Mouse (Mus musculus) limb, embryonic 12.5 days (tissue): ENCODE data around the gene Armc2. TPM values are rescaled to one million over a fixed set of nuclear protein-coding genes. Genes with fewer than 3 reads are reported as not detected.

Experiments used
- ATAC-seq: fragments of 200-750 bp; cut with Nextera tagmentation; 2 replicates; pipeline ENCODE4 v1.8.0; 2017; ENCODE audit warnings: low read depth, moderate TSS enrichment; ENCODE audit not compliant: insufficient number of reproducible peaks, insufficient read depth, low FRiP score, low TSS enrichment
- H3K27ac ChIP-seq: fragments of 300-500 bp; sonication (generic); 2 replicates; pipeline ENCODE4 v1.5.1; 2016; ENCODE audit warnings: mild to moderate bottlenecking, moderate library complexity
- H3K27me3 ChIP-seq: fragments of 300-500 bp; sonication (generic); 2 replicates; pipeline ENCODE4 v1.6.1; 2016; ENCODE audit warnings: mild to moderate bottlenecking, moderate library complexity
- H3K36me3 ChIP-seq: fragments of 300-500 bp; sonication (generic); 2 replicates; pipeline ENCODE4 v1.6.1; 2016; ENCODE audit warnings: mild to moderate bottlenecking, moderate library complexity
- H3K4me1 ChIP-seq: fragments of 300-500 bp; sonication (generic); replicated peaks from 2 replicates; pipeline ENCODE4 v1.6.1; 2016
- H3K4me2 ChIP-seq: fragments of 300-500 bp; sonication (generic); 2 replicates; pipeline ENCODE4 v1.6.1; 2016; ENCODE audit warnings: mild to moderate bottlenecking, moderate library complexity
- H3K4me3 ChIP-seq: fragments of 300-500 bp; sonication (generic); replicated peaks from 2 replicates; pipeline ENCODE4 v1.5.1; 2016; ENCODE audit warnings: mild to moderate bottlenecking
- H3K9ac ChIP-seq: fragments of 300-500 bp; sonication (generic); replicated peaks from 2 replicates; pipeline ENCODE4 v1.6.1; 2016; ENCODE audit warnings: mild to moderate bottlenecking, moderate library complexity
- H3K9me3 ChIP-seq: fragments of 300-500 bp; sonication (generic); 2 replicates; pipeline ENCODE4 v1.6.1; 2016; ENCODE audit warnings: mild to moderate bottlenecking, moderate library complexity
- WGBS: fragments of 180-500 bp; shearing (Covaris S2); methylation state at CpG from one replicate; pipeline ENCODE4 v1.1.7; 2016; 5-methylcytosine and 5-hydroxymethylcytosine counted together
- polyA plus RNA-seq: library from polyadenylated mRNA; unstranded; fragments of >200 nt; fragmentation: Nextera tagmentation; extraction: Ambion mirVana; gene quantifications from 2 replicates; pipeline ENCODE4 v1.2.1, GENCODE M21; 2016

Armc2 gene
- polyA plus RNA-seq, 1 experiment from 2014 or later = 6.1 TPM

GRCm38 (mm10) chr10:42014086-42014485 is 4.2 kb downstream of the Armc2 start:
- Histone ChIP-seq H3K27me3 (peaks cover 18% of the 10 kb centered on the region), H3K9ac (no peak overlapping the region), H3K9me3 (no peaks in the 10 kb centered on the region), H3K4me2 (no peak overlapping the region), H3K27ac (peak overlapping the region; percentile 66), H3K36me3 (no peaks in the 10 kb centered on the region), H3K4me1 (peaks cover 17% of the 10 kb centered on the region), H3K4me3 (no peak overlapping the region)
- no peak for ATAC-seq
- WGBS = 39% methylated on average over 5 of the region's 5 CpGs

DNA sequence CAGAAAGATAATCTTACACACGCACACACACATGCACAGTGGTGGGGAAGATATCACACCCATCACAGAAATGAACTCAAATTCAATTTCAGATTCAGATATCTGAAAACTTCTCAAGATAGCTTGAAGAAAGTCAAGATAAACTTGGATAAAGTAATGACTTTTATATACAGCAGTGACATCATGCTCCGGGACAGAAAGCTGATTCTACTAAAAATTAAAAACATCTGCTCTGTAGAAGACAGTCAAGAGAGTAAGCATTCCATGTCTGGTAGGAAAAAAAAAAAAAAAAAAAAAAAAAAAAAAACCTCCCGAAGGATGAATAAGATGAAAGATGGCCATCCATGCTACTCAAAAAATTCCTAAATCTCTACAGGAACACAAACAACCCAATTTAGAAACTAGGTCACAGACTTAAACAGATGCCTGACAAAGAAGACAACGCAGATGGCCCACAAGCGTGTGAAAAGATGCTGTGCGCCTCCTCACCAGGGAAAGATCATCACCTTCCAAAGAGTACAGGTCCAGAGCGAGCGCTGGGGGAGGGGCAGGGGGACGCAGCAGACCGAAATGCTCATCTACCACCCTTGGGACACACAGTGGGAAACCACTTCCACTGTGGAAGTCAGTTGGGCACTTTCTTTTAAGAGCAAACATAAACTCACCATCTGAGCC is 7.3 kb downstream of the Armc2 start:
- Histone ChIP-seq H3K4me3 (no peak overlapping the region), H3K27me3 (peaks cover 4% of the 10 kb centered on the region; the same call in 1 of the 2 replicates), H3K4me2 (no peak overlapping the region), H3K4me1 (peaks cover 10% of the 10 kb centered on the region), H3K36me3 (no peaks in the 10 kb centered on the region), H3K9ac (no peak overlapping the region), H3K27ac (no peak overlapping the region), H3K9me3 (no peaks in the 10 kb centered on the region)
- no peak for ATAC-seq
- 76% methylated on average over 10 of the region's 10 CpGs for WGBS

DNA sequence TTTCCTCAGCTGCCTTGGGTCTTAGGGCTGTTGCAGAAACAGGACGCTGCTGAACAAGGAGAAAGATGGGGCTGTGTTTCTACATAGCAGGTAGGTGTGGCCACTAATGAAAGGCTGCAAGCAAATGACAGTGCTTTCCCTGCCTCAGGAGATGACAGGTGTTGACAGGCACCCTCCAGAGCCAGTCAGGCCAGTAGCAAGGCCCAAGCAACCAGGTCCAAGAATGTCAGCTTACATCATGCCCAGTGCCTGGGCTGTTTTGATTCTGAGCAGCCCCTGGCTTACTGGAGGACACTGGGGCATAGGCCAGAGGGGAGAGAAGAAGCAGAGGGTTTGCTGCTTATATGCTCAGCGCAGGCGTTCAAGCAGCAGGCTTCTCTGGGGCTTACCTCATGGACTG is 13.0 kb downstream of the Armc2 start:
- no peaks in the 10 kb centered on the region for H3K9me3 ChIP-seq
- 0 out of 2 replicates have a peak, but pooled peaks cover 7% of the 10 kb centered on the region for H3K4me1 ChIP-seq
- no peak overlapping the region for H3K4me2 ChIP-seq
- no peak overlapping the region for H3K9ac ChIP-seq
- H3K36me3 ChIP-seq = no peaks in the 10 kb centered on the region
- ATAC-seq = no peak
- no peak overlapping the region for H3K4me3 ChIP-seq
- H3K27ac ChIP-seq = no peak overlapping the region
- WGBS = 75% methylated on average over 3 of the region's 3 CpGs
- no peaks in the 10 kb centered on the region for H3K27me3 ChIP-seq

DNA sequence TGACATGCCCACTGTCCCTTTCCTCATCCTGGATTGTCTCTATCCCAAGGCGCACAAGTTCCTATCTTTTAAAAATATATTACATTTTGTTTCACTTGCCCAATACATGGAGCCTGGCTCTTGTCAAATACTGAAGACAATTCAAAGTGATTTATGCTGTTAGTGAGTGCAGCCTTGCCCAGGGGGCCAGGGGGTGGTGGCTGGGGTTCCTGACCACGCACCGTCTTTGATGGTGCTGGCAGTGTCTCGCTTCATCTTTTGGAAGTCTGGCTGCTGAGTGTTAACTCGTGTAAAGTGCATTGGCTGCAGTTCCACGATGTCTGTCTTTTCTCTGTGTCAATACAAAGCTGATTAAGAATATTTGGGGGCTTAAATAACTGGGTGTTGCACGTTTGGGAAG is 13.6 kb downstream of the Armc2 start:
- no peaks in the 10 kb centered on the region for H3K27me3 ChIP-seq
- 56% methylated on average over 7 of the region's 7 CpGs for WGBS
- H3K4me3 ChIP-seq = no peak overlapping the region
- H3K9me3 ChIP-seq = no peaks in the 10 kb centered on the region
- 0 out of 2 replicates have a peak, but pooled peaks cover 7% of the 10 kb centered on the region for H3K4me1 ChIP-seq
- H3K27ac ChIP-seq = no peak overlapping the region
- H3K36me3 ChIP-seq = no peaks in the 10 kb centered on the region
- H3K4me2 ChIP-seq = no peak overlapping the region
- no peak overlapping the region for H3K9ac ChIP-seq
- ATAC-seq = no peak

DNA sequence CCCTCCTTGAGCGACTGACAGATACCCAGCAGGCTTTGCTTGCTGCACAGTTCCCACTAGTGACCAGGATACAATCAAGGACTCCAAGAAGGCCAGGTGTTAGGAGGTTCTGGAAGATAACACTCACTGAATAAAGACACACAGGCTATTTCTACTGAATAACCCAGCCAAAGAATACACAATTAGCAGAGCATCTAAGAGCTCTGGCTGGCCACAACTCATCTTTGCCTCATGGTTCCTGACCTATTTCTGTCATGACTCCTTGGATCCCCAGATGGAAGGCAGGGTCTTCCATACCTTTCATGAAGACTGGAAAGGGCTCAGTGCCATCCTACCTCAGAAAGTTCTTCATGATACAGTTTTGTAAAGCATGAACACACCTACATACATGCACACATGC is 14.2 kb downstream of the Armc2 start:
- Histone ChIP-seq H3K36me3 (no peaks in the 10 kb centered on the region), H3K4me1 (0 out of 2 replicates have a peak, but pooled peaks cover 7% of the 10 kb centered on the region), H3K4me3 (no peak overlapping the region), H3K4me2 (no peak overlapping the region), H3K27ac (no peak overlapping the region), H3K27me3 (no peaks in the 10 kb centered on the region), H3K9ac (no peak overlapping the region), H3K9me3 (no peaks in the 10 kb centered on the region)
- ATAC-seq = no peak
- WGBS = 86% methylated on average over 1 of the region's 1 CpGs

GRCm38 (mm10) chr10:42003576-42003975 is 14.7 kb downstream of the Armc2 start:
- Histone ChIP-seq H3K9me3 (no peaks in the 10 kb centered on the region), H3K9ac (no peak overlapping the region), H3K27ac (no peak overlapping the region), H3K27me3 (no peaks in the 10 kb centered on the region), H3K4me1 (0 out of 2 replicates have a peak, but pooled peaks cover 7% of the 10 kb centered on the region), H3K4me2 (no peak overlapping the region), H3K4me3 (no peak overlapping the region), H3K36me3 (no peaks in the 10 kb centered on the region)
- 68% methylated on average over 1 of the region's 1 CpGs for WGBS
- ATAC-seq = no peak

- Histone ChIP-seq H3K36me3 (no peaks in the 10 kb centered on the region), H3K4me2 (no peak overlapping the region), H3K4me3 (no peak overlapping the region), H3K27me3 (no peaks in the 10 kb centered on the region), H3K27ac (no peak overlapping the region), H3K9me3 (no peaks in the 10 kb centered on the region), H3K4me1 (0 out of 2 replicates have a peak, but pooled peaks cover 7% of the 10 kb centered on the region), H3K9ac (no peak overlapping the region)
- 41% methylated on average over 7 of the region's 7 CpGs for WGBS
- ATAC-seq = no peak
These were observed 15.8 kb downstream of the Armc2 start for GRCm38 (mm10) chr10:42002436-42002835.

- Histone ChIP-seq H3K9ac (no peak overlapping the region), H3K9me3 (no peaks in the 10 kb centered on the region), H3K36me3 (no peaks in the 10 kb centered on the region), H3K27me3 (no peaks in the 10 kb centered on the region), H3K4me2 (no peak overlapping the region), H3K27ac (no peak overlapping the region), H3K4me1 (peaks cover 9% of the 10 kb centered on the region; the same call in 1 of the 2 replicates), H3K4me3 (no peak overlapping the region)
- WGBS = 90% methylated on average over 3 of the region's 3 CpGs
- ATAC-seq = no peak
These were observed 17.0 kb downstream of the Armc2 start for GRCm38 (mm10) chr10:42001260-42001659.

GRCm38 (mm10) chr10:41997691-41998178 is 20.5 kb downstream of the Armc2 start:
- Histone ChIP-seq H3K4me1 (peaks cover 12% of the 10 kb centered on the region), H3K9me3 (no peaks in the 10 kb centered on the region), H3K4me2 (no peak overlapping the region), H3K9ac (no peak overlapping the region), H3K27ac (no peak overlapping the region), H3K4me3 (no peak overlapping the region), H3K36me3 (no peaks in the 10 kb centered on the region), H3K27me3 (no peaks in the 10 kb centered on the region)
- no peak for ATAC-seq
- WGBS = 67% methylated on average over 1 of the region's 1 CpGs

DNA sequence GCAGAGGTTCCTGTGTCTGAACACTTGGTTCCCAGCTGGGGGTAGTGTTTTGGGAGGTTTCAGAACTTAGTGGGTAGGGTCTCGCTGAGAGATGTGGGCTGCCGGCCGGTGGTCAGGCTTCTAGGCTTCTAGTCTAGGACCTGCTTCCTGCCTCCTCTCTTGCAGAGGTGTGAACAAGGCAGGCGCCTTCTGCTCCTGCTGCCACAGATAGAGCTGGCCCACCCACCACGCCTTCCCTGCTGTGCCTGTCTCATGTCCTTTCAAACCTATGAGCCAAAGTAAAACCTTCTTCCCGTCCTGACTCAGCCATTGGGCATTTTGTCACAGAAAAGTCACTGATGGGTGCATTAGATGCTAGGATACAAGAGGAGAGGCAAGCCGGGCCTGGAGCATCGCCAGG is 22.1 kb downstream of the Armc2 start:
- 43% methylated on average over 8 of the region's 8 CpGs for WGBS
- peaks cover 12% of the 10 kb centered on the region for H3K4me1 ChIP-seq
- no peak overlapping the region for H3K9ac ChIP-seq
- peaks cover 5% of the 10 kb centered on the region; the same call in 1 of the 2 replicates for H3K27me3 ChIP-seq
- H3K4me3 ChIP-seq = no peak overlapping the region
- H3K9me3 ChIP-seq = no peaks in the 10 kb centered on the region
- no peak overlapping the region for H3K4me2 ChIP-seq
- no peak for ATAC-seq
- H3K36me3 ChIP-seq = no peaks in the 10 kb centered on the region
- H3K27ac ChIP-seq = no peak overlapping the region

DNA sequence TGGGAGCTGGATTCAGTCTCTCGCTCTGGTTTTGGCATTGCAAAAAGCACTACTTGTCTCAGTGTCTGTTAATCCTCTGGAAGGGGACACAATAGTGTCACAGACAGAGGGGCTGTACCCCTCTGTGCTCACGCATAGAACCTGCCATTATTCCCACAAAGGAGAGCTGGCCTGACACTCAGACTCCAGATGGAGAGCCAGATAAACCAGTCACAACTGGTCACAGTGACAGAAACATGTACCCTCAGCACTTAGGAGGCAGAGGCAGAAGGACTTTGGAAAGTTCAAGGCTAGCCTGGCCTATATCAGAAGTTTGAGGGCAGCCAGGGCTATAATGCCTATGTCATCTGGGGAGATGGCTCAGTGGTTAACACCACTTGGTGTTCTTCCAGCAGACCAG is 23.2 kb downstream of the Armc2 start:
- no peak overlapping the region for H3K4me3 ChIP-seq
- H3K4me2 ChIP-seq = no peak overlapping the region
- H3K4me1 ChIP-seq = peaks cover 12% of the 10 kb centered on the region
- no peaks in the 10 kb centered on the region for H3K36me3 ChIP-seq
- H3K9ac ChIP-seq = no peak overlapping the region
- H3K27me3 ChIP-seq = peaks cover 14% of the 10 kb centered on the region; the same call in 1 of the 2 replicates
- no peak for ATAC-seq
- no peaks in the 10 kb centered on the region for H3K9me3 ChIP-seq
- WGBS = 79% methylated on average over 2 of the region's 2 CpGs
- H3K27ac ChIP-seq = no peak overlapping the region

GRCm38 (mm10) chr10:41994578-41994977 is 23.7 kb downstream of the Armc2 start:
- ATAC-seq = no peak

More at GRCm38 (mm10) chr10:41994578-41994977, 23.7 kb downstream of the Armc2 start:
- Histone ChIP-seq H3K9ac (no peak overlapping the region), H3K4me3 (no peak overlapping the region), H3K27ac (no peak overlapping the region), H3K4me2 (no peak overlapping the region), H3K4me1 (peaks cover 12% of the 10 kb centered on the region), H3K9me3 (no peaks in the 10 kb centered on the region), H3K36me3 (no peaks in the 10 kb centered on the region), H3K27me3 (peaks cover 16% of the 10 kb centered on the region; the same call in 1 of the 2 replicates)
- WGBS = 70% methylated on average over 4 of the region's 4 CpGs
